Comparison of ENCODE assay signal across 12 mouse cellular contexts in genomic region chr5:51432532-51432931, GRCm38 (mm10).
"Had no signal": no experiment of that assay in that cellular context is flagged by ENCODE, and none has a peak within 500 bp of the region (broad histone marks: within the 10 kb centered on the region; RNA-seq: fewer than 3 reads in every experiment).

No protein-coding gene starts in this region.

- H3K9me3 ChIP-seq: midbrain, embryonic 13.5 days; midbrain, embryonic 15.5 days; neural tube, embryonic 12.5 days; stomach, embryonic 15.5 days had no signal

- H3K27ac ChIP-seq: midbrain, embryonic 13.5 days; midbrain, embryonic 15.5 days; neural tube, embryonic 12.5 days; stomach, embryonic 15.5 days; stomach, postnatal 0 days had no signal

- H3K4me3 ChIP-seq: midbrain, embryonic 13.5 days; midbrain, embryonic 15.5 days; neural tube, embryonic 12.5 days; stomach, embryonic 15.5 days had no signal

- DNase-seq: lung, postnatal 10 days; lung, postnatal 4 days; right cerebral cortex, postnatal 14 days; thymus, adult 2 months; thymus, postnatal 25 days had no signal

- H3K27me3 ChIP-seq: midbrain, embryonic 13.5 days; midbrain, embryonic 15.5 days; neural tube, embryonic 12.5 days; stomach, embryonic 15.5 days had no signal

- H3K4me1 ChIP-seq: midbrain, embryonic 13.5 days; midbrain, embryonic 15.5 days; neural tube, embryonic 12.5 days; stomach, embryonic 15.5 days had no signal

- H3K9ac ChIP-seq: lung, embryonic 14.5 days; midbrain, embryonic 13.5 days; midbrain, embryonic 15.5 days; neural tube, embryonic 12.5 days; stomach, embryonic 15.5 days had no signal

- H3K4me2 ChIP-seq: lung, embryonic 14.5 days; midbrain, embryonic 11.5 days; midbrain, embryonic 13.5 days; midbrain, embryonic 15.5 days; neural tube, embryonic 12.5 days; stomach, embryonic 15.5 days had no signal

- H3K36me3 ChIP-seq: midbrain, embryonic 13.5 days; midbrain, embryonic 15.5 days; neural tube, embryonic 12.5 days; stomach, embryonic 15.5 days had no signal

- ATAC-seq: midbrain, embryonic 13.5 days; midbrain, embryonic 15.5 days had no signal
